Mouse (Mus musculus): Measurements from ENCODE around the gene Gsta4. TPM values are rescaled to one million over a fixed set of nuclear protein-coding genes. Genes with fewer than 3 reads are reported as not detected.
A peak's percentile ranks its signal among the peaks of the same experiment; 100 is the strongest.

Gsta4 gene
- polyA plus RNA-seq, 1 experiment from 2014 or later, result 44.0 TPM

DNA sequence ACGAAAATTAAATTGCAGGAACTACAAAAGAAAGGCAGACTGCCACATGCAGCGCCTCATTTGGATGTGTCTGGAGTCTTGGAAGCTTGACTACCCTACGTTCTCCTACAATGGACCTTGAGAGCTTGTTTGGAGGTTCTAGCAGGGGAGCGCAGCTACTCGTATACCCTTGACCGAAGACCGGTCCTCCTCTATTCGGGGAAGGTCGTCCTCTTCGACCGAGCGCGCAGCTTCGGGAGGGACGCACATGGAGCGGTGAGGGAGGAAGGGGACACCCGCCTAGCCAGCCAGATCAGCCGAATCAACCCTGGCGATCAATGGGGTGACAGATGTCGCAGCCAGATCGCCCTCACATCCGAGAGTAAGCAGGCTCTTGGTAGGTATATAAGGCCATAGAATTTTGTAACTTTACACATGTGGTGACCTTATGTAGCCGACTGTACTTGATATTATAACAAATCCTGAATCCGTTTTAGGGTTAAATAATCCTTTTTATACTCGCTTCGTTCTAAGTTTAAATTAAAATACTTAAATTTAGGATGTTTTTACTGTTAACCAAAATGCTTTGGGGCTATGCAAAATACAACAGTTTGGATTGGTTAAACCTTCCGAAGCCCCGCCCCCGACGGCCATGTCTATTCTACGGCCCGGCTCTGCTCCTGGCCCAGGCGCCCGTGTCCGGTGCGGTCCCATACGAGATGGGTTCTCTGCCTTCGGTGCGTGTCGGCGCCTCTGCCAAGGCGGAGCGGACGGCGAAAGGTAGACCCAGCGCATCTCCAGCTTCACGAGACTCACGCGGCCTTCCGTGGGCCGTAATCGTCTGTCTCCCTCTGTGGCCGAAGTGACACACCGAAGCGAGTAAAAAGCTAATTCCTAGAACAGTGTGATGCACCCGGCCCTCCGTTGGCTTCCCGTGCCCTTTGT is 7.0 kb upstream of the Gsta4 start:
- DNase-seq (ENCODE audit: low spot score), result peak; percentile 96
- peak overlapping the region; percentile 47 for H3K4me3 ChIP-seq (ENCODE audit: low read depth, low read length)
- no peaks in the 10 kb centered on the region for H3K36me3 ChIP-seq (ENCODE audit: control insufficient read depth, insufficient read depth, low read length)
- ATAC-seq (ENCODE audit: low FRiP score), result peak; percentile 98
- no peaks in the 10 kb centered on the region for H3K9me3 ChIP-seq (ENCODE audit: control insufficient read depth, low read length)
- peak overlapping the region; percentile 52 for H3K4me2 ChIP-seq (replicated peaks; ENCODE audit: low read depth, low read length)
- 0 out of 2 replicates have a peak, but pooled peaks cover 3% of the 10 kb centered on the region for H3K4me1 ChIP-seq (replicated peaks; ENCODE audit: control insufficient read depth, insufficient read depth, low read length)
- no peaks in the 10 kb centered on the region for H3K27me3 ChIP-seq (ENCODE audit: control insufficient read depth, insufficient read depth, low read length)
- peak overlapping the region; percentile 96 for H3K27ac ChIP-seq (ENCODE audit: low read depth, low read length)
- WGBS, result under 1% methylated on average over 49 of the region's 58 CpGs
- H3K9ac ChIP-seq (ENCODE audit: low read depth, low read length), result peak overlapping the region; percentile 65

DNA sequence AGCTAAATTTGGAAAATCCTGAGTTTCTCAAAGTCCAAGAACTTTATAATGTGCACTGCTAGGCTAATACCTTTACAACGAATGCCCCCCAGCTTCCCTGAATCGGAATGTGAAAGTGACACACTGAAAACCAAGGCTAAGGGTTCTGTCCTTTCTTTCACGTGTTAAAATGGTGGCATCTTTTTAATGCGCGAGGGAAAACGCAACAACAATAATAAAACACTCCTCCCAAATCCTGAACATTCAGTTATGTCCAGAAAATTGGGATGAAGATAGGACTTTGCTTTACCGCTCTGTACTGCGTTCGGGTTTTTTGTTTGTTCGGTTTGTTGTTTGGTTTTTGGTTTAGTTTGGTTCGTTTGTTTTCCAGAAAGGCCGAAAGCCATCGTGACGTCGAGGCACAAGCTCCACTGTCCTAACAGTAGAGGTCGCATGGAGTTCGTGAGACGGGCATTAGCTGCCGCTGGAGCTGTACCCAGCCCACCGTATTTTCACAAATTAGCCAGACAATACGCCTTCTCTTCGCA is 6.3 kb upstream of the Gsta4 start:
- Histone ChIP-seq H3K4me1 (replicated peaks; ENCODE audit: control insufficient read depth, insufficient read depth, low read length) (0 out of 2 replicates have a peak, but pooled peaks cover 3% of the 10 kb centered on the region), H3K27me3 (ENCODE audit: control insufficient read depth, insufficient read depth, low read length) (no peaks in the 10 kb centered on the region), H3K36me3 (ENCODE audit: control insufficient read depth, insufficient read depth, low read length) (no peaks in the 10 kb centered on the region), H3K9me3 (ENCODE audit: control insufficient read depth, low read length) (no peaks in the 10 kb centered on the region), H3K4me2 (replicated peaks; ENCODE audit: low read depth, low read length) (peak overlapping the region; percentile 52), H3K4me3 (ENCODE audit: low read depth, low read length) (peak overlapping the region; percentile 47), H3K9ac (ENCODE audit: low read depth, low read length) (peak overlapping the region; percentile 65), H3K27ac (ENCODE audit: low read depth, low read length) (peak overlapping the region; percentile 96)
- ATAC-seq (ENCODE audit: low FRiP score), result peak; percentile 67
- DNase-seq (ENCODE audit: low spot score), result peak; percentile 82
- WGBS, result under 1% methylated on average over 22 of the region's 22 CpGs

DNA sequence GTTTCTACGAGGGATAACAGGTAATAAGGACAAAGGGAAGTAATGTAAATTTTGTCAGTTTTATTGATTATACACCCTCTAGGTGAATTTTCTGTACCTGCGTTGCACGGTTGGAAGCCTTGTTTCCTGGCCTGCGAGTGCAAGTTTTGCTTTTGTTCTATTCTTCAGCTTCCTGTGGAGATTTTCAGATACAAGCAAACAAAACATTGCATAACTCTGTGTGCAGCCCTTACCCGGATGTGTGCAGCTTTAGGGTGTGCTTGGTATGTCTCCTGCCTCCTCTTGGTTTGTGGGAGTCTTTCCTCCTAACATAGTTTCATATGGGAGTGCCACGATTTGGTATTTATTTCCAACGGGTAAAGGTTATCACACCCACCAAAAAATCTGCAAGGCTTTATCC is 5.7 kb upstream of the Gsta4 start:
- Histone ChIP-seq H3K27ac (ENCODE audit: low read depth, low read length) (0 out of 2 replicates have a peak overlapping the region, but pooled peaks have one; percentile 96), H3K4me2 (replicated peaks; ENCODE audit: low read depth, low read length) (peak overlapping the region; percentile 52), H3K4me1 (replicated peaks; ENCODE audit: control insufficient read depth, insufficient read depth, low read length) (0 out of 2 replicates have a peak, but pooled peaks cover 3% of the 10 kb centered on the region), H3K36me3 (ENCODE audit: control insufficient read depth, insufficient read depth, low read length) (no peaks in the 10 kb centered on the region), H3K4me3 (ENCODE audit: low read depth, low read length) (peak overlapping the region; percentile 47), H3K9ac (ENCODE audit: low read depth, low read length) (no peak overlapping the region; the same call in 1 of the 2 replicates), H3K27me3 (ENCODE audit: control insufficient read depth, insufficient read depth, low read length) (no peaks in the 10 kb centered on the region), H3K9me3 (ENCODE audit: control insufficient read depth, low read length) (no peaks in the 10 kb centered on the region)
- peak; percentile 23 for DNase-seq (ENCODE audit: low spot score)
- no peak for ATAC-seq (ENCODE audit: low FRiP score)
- WGBS, result 51% methylated on average over 7 of the region's 7 CpGs

DNA sequence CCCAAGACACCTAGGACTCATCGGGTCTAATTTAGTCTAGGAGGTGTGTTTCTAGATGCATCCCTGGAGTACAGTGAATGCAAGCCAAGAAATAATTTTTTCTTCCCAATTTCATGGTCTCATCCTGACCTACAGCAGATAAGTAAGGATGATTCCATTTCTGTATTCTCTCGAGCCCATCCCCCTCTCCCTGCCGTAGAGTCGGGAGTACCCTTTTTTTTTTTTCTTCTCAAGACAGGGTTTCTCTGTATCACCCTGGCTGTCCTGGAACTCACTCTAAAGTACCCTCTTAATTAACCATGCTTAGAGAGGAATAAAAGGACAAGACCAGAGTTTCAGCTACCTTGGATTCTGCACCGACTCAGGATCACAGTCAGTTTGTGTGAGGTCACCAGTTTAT is 4.4 kb upstream of the Gsta4 start:
- no peaks in the 10 kb centered on the region for H3K9me3 ChIP-seq (ENCODE audit: control insufficient read depth, low read length)
- ATAC-seq (ENCODE audit: low FRiP score) (no peak), DNase-seq (ENCODE audit: low spot score) (no peak)
- no peak overlapping the region for H3K9ac ChIP-seq (ENCODE audit: low read depth, low read length)
- no peaks in the 10 kb centered on the region for H3K36me3 ChIP-seq (ENCODE audit: control insufficient read depth, insufficient read depth, low read length)
- H3K4me1 ChIP-seq (replicated peaks; ENCODE audit: control insufficient read depth, insufficient read depth, low read length), result 0 out of 2 replicates have a peak, but pooled peaks cover 3% of the 10 kb centered on the region
- 78% methylated on average over 5 of the region's 5 CpGs for WGBS
- no peak overlapping the region for H3K4me2 ChIP-seq (replicated peaks; ENCODE audit: low read depth, low read length)
- H3K4me3 ChIP-seq (ENCODE audit: low read depth, low read length), result no peak overlapping the region
- no peaks in the 10 kb centered on the region for H3K27me3 ChIP-seq (ENCODE audit: control insufficient read depth, insufficient read depth, low read length)
- H3K27ac ChIP-seq (ENCODE audit: low read depth, low read length), result no peak overlapping the region

DNA sequence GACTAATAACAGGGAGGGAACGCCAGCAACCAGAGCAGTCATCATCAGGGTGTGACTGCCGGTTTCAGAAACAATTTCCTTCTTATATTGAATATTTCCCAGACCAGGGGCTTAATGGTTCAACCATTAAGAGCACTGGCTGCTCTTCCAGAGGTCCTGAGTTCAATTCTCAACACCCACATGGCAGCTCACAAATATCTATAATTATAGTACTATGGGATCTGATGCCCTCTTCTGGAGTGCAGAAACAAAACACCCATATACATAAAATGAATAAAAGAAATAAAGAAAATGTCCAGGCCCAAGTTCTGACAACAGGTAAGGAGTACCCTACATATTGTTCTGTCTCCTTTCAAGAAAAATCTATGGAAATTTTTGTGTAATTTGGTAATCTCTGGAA is 3.5 kb upstream of the Gsta4 start:
- Histone ChIP-seq H3K9ac (ENCODE audit: low read depth, low read length) (no peak overlapping the region), H3K27me3 (ENCODE audit: control insufficient read depth, insufficient read depth, low read length) (no peaks in the 10 kb centered on the region), H3K4me1 (replicated peaks; ENCODE audit: control insufficient read depth, insufficient read depth, low read length) (0 out of 2 replicates have a peak, but pooled peaks cover 3% of the 10 kb centered on the region), H3K4me3 (ENCODE audit: low read depth, low read length) (no peak overlapping the region), H3K27ac (ENCODE audit: low read depth, low read length) (no peak overlapping the region), H3K9me3 (ENCODE audit: control insufficient read depth, low read length) (no peaks in the 10 kb centered on the region), H3K36me3 (ENCODE audit: control insufficient read depth, insufficient read depth, low read length) (no peaks in the 10 kb centered on the region), H3K4me2 (replicated peaks; ENCODE audit: low read depth, low read length) (no peak overlapping the region)
- WGBS, result 92% methylated on average over 2 of the region's 2 CpGs
- no peak for ATAC-seq (ENCODE audit: low FRiP score)
- DNase-seq (ENCODE audit: low spot score), result no peak

DNA sequence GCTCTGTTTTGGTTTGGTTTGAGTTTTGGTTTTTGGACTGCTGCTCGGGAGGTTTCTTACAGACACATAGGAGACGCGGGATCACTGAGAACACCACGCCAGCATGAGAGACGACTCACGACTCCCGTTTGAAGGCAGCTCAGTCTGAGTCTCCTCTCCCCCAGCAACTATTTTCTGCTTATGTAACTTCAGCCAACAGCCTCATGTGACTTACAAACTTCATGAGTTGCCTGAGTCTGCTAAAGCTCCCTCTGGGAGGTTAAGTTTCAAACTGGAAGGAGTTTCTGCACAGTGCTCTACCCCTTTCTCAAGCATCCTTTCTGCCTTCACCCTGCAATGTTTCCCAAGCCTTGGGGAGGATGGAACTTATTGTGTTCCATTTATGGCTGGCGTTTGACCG is 3.1 kb downstream of the Gsta4 start:
- 85% methylated on average over 9 of the region's 9 CpGs for WGBS
- no peaks in the 10 kb centered on the region for H3K27me3 ChIP-seq (ENCODE audit: control insufficient read depth, insufficient read depth, low read length)
- H3K27ac ChIP-seq (ENCODE audit: low read depth, low read length), result no peak overlapping the region
- H3K36me3 ChIP-seq (ENCODE audit: control insufficient read depth, insufficient read depth, low read length), result no peaks in the 10 kb centered on the region
- H3K4me1 ChIP-seq (replicated peaks; ENCODE audit: control insufficient read depth, insufficient read depth, low read length), result no peaks in the 10 kb centered on the region
- H3K4me3 ChIP-seq (ENCODE audit: low read depth, low read length), result no peak overlapping the region
- no peak overlapping the region for H3K4me2 ChIP-seq (replicated peaks; ENCODE audit: low read depth, low read length)
- ATAC-seq (ENCODE audit: low FRiP score) (no peak), DNase-seq (ENCODE audit: low spot score) (no peak)
- no peaks in the 10 kb centered on the region for H3K9me3 ChIP-seq (ENCODE audit: control insufficient read depth, low read length)
- H3K9ac ChIP-seq (ENCODE audit: low read depth, low read length), result no peak overlapping the region

DNA sequence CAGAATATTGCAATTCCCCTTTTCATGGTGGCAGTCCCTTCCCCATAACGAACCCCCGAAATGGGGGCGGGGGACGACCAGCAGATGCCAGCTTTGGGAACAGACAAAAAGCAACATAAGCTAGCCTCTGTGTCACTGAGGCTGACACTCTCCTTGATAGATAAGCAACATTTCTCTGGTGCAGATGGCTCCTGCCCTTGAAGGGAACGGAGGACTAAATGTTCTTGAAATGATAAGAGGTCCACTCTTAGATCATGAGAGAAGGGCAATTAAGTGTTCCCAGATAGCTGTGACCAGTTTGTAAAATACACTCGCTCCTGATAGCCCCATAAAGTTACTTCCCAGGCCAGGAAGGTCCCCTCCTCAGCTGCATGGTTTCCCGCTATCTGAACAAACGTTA is 6.3 kb downstream of the Gsta4 start:
- H3K36me3 ChIP-seq (ENCODE audit: control insufficient read depth, insufficient read depth, low read length), result no peaks in the 10 kb centered on the region
- H3K4me2 ChIP-seq (replicated peaks; ENCODE audit: low read depth, low read length), result no peak overlapping the region
- ATAC-seq (ENCODE audit: low FRiP score) (no peak), DNase-seq (ENCODE audit: low spot score) (no peak)
- no peak overlapping the region for H3K9ac ChIP-seq (ENCODE audit: low read depth, low read length)
- no peaks in the 10 kb centered on the region for H3K9me3 ChIP-seq (ENCODE audit: control insufficient read depth, low read length)
- H3K27ac ChIP-seq (ENCODE audit: low read depth, low read length), result no peak overlapping the region
- H3K27me3 ChIP-seq (ENCODE audit: control insufficient read depth, insufficient read depth, low read length), result no peaks in the 10 kb centered on the region
- H3K4me1 ChIP-seq (replicated peaks; ENCODE audit: control insufficient read depth, insufficient read depth, low read length), result 0 out of 2 replicates have a peak, but pooled peaks cover 2% of the 10 kb centered on the region
- 86% methylated on average over 8 of the region's 8 CpGs for WGBS
- H3K4me3 ChIP-seq (ENCODE audit: low read depth, low read length), result no peak overlapping the region

DNA sequence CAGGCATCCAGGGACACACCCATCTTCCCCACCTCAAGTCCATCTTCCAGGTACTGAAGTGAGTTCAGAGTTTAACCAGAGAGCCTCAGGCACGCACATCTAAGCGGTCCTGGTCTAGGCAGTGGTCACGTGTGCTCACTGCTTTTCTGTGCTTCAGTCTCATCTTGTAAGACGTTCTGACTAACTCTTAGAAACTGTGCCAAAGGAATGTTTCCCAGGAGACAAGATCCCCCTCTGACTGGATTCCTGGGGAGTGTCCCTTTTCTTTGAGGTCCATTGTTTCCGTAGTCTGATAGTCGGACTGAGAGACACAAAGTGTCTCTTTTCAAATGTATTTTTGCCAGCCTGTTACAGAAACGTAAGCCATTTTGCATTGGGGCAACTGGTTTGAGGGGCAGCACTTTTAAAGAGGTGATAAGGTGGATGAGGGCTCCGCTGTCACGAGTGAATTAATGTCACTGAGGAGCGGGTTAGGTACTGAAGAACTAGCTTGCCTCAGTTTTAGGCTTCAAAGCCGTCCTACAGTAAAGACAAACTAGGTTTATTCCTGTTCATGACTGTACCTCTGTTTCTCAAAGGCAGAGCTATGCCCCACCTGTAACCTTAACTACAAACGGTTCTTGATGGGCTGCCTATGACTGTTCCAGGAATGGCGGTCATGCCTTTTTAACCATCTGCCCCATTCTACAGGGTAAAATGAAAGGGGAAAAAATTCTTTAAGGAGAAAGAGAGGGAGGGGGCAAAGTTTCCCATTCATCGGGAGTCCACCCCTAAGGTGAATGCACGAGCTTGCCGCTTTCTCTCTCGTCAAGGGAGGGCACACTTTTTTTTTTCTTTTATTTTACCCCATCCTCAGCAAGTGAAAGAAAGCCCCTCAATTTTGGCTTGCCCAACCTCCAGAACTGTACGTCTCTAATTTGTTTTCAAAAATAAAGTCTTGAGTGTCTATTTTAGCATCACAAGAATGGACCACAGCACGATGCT is 8.4 kb downstream of the Gsta4 start:
- no peaks in the 10 kb centered on the region for H3K9me3 ChIP-seq (ENCODE audit: control insufficient read depth, low read length)
- no peaks in the 10 kb centered on the region for H3K27me3 ChIP-seq (ENCODE audit: control insufficient read depth, insufficient read depth, low read length)
- H3K4me1 ChIP-seq (replicated peaks; ENCODE audit: control insufficient read depth, insufficient read depth, low read length), result 0 out of 2 replicates have a peak, but pooled peaks cover 2% of the 10 kb centered on the region
- peak; percentile 27 for DNase-seq (ENCODE audit: low spot score)
- H3K4me3 ChIP-seq (ENCODE audit: low read depth, low read length), result peak overlapping the region; percentile 34
- H3K4me2 ChIP-seq (replicated peaks; ENCODE audit: low read depth, low read length), result peak overlapping the region; percentile 49
- 0 out of 2 replicates have a peak, but pooled peaks have one; percentile 43 for ATAC-seq (ENCODE audit: low FRiP score)
- H3K36me3 ChIP-seq (ENCODE audit: control insufficient read depth, insufficient read depth, low read length), result no peaks in the 10 kb centered on the region
- H3K27ac ChIP-seq (ENCODE audit: low read depth, low read length), result no peak overlapping the region
- WGBS, result 2% methylated on average over 19 of the region's 19 CpGs
- H3K9ac ChIP-seq (ENCODE audit: low read depth, low read length), result no peak overlapping the region

All from hindbrain, embryonic 11.5 days (tissue).